Mouse (Mus musculus): ENCODE measurements at regions not wholly inside any gene's neighbourhood (a gene's known extent, or its start where the extent isn't known, plus 50 kb on each side); places are given as distances from the start of the nearest gene placed in this dataset.

GRCm38 (mm10) chr3:58089344-58090139 is 241.7 kb upstream of the Pfn2 start:
- DNase-seq = no peak

DNA sequence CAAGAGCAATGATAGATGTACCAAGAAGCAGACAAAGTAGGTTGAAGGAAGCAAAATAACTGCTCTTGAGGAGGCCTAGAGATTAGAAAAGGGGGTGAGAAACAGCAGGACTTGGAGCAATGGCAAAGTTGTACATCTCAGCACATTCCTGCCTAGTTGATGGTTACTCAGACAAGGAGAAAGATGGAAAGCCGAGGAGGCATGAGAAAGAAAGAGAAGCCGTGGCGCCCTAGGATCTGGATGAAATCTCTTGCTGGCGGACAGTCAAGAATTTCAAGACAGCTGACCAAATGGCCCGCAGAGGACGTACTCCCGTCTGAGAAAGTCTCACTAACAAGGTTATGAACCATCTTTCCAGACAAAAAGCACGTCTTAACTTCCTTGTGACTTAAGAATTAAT is 242.5 kb upstream of the Pfn2 start:
- DNase-seq = no peak

DNA sequence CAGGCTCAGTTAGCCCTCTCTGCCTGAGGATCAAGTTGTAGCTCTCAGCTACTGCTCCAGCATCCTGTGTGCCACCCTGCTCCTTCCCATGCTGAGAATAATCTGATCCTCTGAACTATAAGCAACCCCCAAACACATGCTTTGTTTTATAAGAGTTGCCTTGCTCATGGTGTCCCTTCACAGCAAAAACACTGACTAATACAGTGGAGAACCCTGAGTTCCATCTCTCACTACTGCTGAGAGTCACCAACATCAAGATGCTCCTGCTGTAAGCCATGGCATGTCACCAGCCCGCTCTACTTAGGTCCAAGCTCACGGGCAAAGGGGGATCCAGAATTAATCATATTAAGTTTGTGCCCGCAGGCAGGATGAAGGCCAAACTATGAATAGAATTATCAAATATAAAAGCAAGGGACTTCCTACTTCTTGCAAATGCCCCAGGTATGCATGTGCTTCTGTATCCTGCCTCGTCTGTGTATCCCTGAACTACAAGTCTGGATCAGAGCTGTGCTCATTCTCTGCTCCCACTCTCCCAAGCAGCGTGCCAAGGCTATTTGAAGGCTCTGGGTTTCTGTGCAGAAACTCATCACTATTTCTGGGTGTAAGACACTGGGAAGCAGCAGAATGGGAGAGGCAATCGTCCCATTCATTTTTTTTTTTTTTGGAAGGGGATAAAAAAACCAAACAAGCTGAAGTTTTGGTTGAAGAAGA is 243.7 kb upstream of the Pfn2 start:
- DNase-seq = no peak

- no peak for DNase-seq
These were observed 263.1 kb upstream of the Pfn2 start for GRCm38 (mm10) chr3:58110911-58111476.

DNA sequence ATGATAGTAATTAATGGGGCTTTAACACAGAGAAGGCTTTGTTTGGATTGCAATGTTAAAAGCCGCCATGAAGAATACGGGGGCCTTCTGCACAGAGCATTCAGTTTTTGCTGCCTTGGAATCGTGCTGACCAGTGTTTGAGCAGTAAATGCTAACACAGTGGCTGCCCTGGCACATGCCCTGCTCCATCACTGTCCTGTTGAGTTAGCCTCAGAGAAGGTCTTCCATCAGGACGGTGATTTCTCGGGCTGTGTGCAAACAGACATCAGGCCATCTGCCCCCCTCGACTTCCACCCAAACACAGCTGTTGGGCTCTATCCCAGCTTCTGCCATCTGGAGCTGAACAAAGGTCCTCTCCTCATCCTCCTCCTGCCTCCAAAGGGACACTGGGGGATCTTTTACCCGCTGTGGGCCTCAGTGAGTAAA is 264.6 kb upstream of the Pfn2 start:
- DNase-seq = no peak

GRCm38 (mm10) chr3:58113941-58114340 is 266.1 kb upstream of the Pfn2 start:
- DNase-seq = no peak

DNA sequence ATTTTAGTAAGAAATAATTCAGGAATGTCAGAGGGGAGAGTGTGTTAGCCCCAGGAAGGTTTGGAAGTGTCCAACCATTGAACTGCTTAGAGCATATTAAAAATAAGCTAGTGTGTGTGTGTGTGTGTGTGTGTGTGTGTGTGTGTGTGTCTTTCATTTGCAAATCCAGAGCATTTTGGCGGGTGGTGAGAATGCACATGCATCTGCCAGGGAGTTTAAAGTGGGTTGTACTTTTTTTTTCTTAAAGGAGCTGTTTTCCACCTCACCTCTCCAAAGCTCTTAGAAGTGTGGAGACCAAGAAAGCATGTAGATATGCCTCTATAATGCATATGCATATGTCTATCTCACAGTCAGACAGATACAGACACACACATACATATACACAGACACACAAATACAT is 267.6 kb upstream of the Pfn2 start:
- DNase-seq = no peak

GRCm38 (mm10) chr3:58116848-58117247 is 269.0 kb upstream of the Pfn2 start:
- no peak for DNase-seq

GRCm38 (mm10) chr3:58120051-58120450 is 272.2 kb upstream of the Pfn2 start:
- DNase-seq = no peak

DNA sequence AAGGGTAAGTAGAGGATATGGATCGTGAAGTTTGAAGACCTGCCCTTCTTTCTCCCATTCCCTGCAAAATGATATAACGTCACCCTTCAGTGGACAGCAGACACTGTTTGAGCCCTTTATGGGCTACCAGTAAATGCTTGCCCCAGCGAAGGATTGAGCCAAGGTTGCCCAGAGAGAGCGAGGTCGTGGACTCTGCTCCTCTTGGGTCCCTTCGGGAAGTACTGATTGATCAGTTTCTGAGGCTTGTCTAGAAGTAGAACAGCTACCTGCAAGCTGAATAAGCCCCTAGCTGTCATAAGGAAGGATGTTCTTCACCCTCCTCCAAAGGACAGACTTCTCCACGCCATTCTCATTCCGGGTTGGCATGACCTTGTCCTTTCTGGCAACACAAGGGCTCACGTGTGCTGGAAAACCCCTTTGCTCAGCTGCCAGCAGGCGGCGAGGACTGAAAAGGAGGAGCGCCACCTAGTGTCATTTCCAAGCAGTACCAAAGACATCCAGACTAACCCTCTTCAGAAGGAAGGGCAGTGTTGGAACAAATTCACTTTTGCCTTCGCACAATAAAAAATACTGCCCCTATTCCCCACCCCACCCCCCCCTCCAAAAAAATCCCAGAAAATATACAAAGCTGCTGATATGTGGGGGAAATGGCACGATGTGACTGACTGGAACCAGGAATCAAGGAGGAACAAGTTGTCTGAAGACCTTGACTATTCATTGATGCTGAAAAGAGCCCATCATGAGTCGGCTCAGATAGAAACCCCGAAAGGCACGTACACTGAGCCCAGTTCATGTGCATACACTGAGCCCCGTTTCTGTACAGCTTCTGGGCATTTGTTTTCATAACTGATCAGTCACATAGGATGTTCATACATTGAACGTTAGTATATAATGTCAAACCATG is 274.8 kb upstream of the Pfn2 start:
- DNase-seq = peak; percentile 72 to 81

GRCm38 (mm10) chr3:58123396-58124077 is 275.7 kb upstream of the Pfn2 start:
- DNase-seq = no peak

DNA sequence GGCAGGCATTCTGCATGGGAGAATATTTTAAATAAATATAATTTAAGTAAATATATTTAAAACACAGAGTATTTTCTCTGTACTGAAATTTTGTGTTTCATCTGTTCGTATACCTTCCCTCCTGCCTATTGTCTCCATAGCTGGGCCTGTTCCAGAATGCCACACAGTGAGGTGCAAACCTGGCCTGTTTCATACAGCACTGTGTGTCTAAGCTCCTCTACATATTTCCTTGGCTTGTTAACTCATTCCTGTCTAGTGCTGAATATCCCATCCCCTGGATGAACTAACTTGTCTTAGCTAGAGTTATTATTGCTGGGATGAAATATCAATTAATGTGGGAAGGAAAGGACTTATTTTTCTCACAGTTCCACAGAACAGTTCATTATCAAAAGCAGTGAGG is 277.0 kb upstream of the Pfn2 start:
- DNase-seq = no peak

- DNase-seq = no peak
These were observed 279.1 kb upstream of the Pfn2 start for GRCm38 (mm10) chr3:58126996-58127395.

DNA sequence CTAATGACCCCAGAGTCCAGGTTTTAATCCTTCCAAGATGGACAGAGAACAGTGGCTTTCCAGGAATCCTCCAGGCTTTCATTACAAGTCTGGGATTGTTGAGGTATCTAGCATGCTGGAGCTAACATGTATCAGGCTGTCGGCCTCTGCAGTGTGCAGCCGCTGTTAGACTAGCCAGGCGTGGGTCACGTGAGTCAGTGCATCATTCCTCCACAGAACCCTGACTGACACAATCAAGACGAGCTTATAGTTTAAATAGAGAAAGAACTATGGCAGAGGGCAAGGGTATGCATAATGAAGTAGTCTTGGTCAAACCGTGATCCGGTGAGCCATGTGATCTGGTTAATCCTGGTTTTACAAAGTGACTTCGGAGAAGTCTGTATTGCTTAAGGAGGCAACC is 280.2 kb upstream of the Pfn2 start:
- no peak for DNase-seq

DNA sequence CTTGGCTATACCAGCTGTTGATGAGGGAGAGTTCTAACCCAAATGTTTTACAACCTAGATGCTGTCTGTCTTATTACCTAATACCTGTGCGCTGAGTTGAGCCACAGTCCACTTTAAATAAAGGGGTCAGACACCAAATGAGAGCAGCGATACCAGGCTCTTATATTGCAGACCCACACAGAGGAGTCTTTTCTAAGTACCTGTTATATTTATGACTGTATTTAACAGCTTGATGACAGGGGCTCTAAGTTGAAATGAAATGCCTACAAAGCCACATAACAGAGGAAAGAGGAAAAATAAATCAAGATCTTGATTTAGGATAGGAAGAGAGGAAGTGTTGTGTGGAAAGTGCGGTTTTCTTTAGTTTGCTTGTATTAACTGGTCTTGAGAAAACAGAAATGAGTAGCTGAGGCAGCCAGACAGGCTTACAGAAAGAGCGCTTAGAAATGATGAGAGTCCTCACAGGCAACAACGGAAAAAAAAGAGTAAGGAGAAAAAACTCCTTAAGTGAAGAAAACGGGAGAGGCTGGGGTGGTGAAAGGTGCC is 281.6 kb upstream of the Pfn2 start:
- no peak for DNase-seq

GRCm38 (mm10) chr3:58135607-58136365 is 278.7 kb upstream of the Tsc22d2 start:
- DNase-seq = no peak

DNA sequence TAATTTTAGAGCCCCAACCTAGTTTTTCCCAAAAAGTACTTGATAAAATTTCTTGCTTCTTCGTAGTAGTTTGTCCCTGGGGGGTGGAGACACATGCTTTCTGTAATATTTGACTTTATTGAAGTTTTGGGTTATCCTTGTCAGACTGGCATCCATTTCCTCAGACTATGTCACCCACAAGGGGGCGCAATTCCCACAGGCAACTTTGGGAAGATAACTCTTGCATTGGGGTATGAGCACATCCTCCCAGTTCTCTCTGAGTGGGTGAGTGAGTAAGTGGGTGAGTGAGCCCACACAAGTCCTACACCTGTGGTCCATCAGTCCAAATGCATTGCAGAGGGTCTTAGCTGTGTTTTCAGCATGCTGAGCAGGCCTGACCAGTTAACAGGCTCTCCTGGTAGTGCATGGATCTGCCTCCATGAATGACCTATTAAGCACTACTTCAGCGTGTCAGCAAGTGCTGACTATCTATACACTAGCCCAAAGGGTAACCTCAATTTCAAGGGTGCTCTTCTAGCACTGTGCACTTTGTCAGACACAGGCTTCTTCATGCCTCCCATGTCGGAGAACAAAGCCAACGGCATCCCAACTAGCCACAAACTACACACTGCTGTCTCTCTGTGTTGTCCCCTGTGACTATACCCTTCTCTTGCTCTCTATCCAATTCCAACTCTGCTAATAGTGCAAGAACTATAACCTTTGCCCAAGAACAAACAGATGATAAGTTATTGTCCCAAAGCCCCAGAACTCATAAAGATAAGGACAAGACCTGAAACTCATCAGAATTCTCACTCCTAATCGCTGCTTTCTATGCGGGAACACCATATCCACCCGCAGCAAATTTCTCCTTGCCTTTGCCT is 275.6 kb upstream of the Tsc22d2 start:
- DNase-seq = peak; percentile 16 to 68

GRCm38 (mm10) chr3:58146108-58146507 is 268.4 kb upstream of the Tsc22d2 start:
- DNase-seq = no peak

GRCm38 (mm10) chr3:58146762-58147161 is 267.8 kb upstream of the Tsc22d2 start:
- DNase-seq = no peak

DNA sequence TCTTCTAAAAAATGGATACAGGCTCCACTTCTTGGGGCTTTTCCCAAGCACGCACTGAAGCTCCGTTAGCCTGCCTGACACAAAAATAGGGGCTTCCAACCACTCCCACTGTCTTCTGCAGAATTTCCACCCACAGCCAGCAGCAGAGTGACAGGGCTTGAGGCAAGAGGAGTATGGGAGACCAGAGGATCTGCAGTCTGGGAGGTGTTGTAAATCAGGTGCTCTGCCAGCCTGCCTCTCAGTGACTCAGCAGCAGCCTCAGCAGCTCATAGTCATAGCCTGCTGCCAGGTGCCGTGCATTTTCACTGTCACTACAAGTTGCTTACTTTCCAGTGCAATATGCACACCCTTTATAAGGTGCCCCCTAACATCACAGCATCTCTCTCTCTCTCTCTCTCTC is 261.4 kb upstream of the Tsc22d2 start:
- no peak for DNase-seq
